Mouse (Mus musculus) CH12F3 (cell line): ENCODE measurements around the gene Cbll1.
"Not testable (repeated sequence)": the region's sequence is repeated elsewhere in the genome, so short reads cannot be mapped to it uniquely, and the experiment has no call there.

Experiments used
- in situ Hi-C: fragments of 300-500 bp; cut with MboI; formaldehyde crosslinking; loops from 2 replicates; pipeline ENCODE4 v1.14.3; 2020; ENCODE audit warnings: low sequenced_read_pairs

The Cbll1 gene

DNA sequence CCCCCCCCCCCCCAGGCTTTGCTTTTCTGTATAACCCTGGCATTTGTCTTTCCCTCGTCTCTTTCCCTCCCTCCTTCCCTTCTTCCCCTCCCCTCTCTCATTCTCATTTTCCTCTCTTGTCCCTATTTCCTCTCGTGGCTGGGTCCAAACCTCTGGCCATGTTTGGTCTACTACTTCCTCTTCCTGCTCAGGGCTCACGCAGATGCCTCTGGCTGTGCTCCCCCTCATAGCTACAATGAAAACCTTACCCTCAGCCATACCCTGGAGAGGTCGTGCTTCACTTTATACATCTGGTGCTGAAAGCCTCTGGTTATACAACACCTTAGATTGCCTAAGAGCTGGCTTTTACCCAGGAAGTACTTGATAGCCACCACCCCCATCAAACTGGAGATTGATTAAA is 1.9 kb upstream of the Cbll1 start:
- in situ Hi-C loops, result loop anchor here (25.0 kb wide), 1 partner anchor 411 kb away; no protein-coding TSS in a partner anchor

DNA sequence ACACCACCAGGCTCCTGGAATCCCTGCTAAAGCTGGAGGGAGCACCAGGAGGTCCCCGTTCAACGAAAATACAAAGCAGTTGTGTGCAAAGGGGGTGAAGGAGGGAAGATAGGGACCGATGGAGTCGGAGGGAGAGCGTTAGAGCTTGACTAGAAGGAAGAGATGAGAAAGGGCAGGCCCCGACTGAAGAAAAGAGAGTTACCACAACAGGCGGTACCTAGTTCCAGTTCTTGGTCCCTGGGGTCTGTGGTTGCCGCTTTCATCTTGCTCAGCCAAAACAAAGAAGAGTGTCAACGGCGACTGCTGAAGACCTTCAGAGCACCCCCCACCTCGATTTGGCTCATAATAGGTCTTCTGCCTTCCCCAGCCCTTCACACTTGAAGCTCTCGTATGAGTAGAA is 780 bp upstream of the Cbll1 start:
- in situ Hi-C loops, result loop anchor here (25.0 kb wide), 1 partner anchor 412 kb away; no protein-coding TSS in a partner anchor

- in situ Hi-C loops, result no loop called here
Measured at GRCm38 (mm10) chr12:31498936-31499313, 491 bp downstream of the Cbll1 start.

DNA sequence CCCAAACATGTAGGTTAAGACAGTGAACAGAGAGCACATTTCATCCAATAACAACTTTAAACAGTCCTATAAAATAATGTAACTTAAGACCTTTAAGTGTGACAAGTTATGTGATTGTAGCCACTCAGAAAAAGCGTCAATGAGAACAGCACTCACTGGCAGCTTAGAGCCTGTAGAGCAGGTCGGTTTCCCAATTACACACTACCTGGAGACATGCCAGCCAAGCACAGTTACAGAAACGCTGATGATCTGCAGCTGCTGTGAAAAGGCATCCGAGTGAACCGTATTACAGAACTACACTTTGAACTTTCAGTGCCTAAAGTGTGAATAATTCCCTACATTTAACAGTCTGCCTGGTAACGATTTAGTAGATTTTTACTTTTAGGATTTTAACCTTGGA is 13.0 kb downstream of the Cbll1 start:
- in situ Hi-C loops, result no loop called here

- in situ Hi-C loops, result not testable (repeated sequence)
Measured at GRCm38 (mm10) chr12:31478182-31478581, 21.2 kb downstream of the Cbll1 start.

GRCm38 (mm10) chr12:31462615-31463014 is 36.8 kb downstream of the Cbll1 start:
- in situ Hi-C loops, result no loop called here

DNA sequence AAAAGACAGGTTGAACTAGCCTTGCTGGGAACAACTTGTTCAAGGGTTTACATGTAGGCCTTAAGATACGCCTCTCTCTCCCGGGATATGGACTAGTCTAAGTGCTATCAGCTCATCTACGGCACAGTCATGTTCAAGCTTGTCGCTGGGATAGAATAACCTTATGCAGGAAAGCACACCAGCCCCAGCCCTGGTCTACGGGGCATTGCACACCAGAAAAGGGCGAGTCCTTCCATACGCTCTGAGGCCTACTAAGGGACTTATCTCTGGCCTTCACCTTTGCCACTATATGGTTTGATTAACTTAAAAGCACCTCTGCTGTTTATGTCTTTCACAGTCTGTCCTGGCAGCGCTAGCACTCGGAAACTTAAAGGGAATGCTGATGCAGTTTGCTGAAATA is 38.0 kb downstream of the Cbll1 start:
- in situ Hi-C loops, result no loop called here

DNA sequence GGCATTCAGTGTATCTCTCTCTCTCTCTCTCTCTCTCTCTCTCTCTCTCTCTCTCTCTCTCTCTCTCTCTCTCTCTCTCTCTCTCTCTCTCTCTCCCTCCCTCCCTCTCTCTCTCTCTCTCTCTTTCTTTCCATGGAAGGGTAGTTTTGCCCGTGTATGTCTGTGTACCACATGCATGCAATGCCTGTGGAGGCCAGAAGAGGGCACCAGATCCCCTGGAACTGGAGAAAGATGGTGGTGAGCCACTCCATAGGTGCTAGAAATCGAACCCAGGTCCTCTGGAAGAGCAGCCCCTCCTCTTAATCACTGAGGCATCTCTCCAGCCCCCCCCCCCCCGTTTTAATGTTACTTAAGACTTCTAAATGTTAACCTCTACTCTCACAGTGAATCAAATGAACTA is 39.1 kb downstream of the Cbll1 start:
- in situ Hi-C loops, result not testable (repeated sequence)

DNA sequence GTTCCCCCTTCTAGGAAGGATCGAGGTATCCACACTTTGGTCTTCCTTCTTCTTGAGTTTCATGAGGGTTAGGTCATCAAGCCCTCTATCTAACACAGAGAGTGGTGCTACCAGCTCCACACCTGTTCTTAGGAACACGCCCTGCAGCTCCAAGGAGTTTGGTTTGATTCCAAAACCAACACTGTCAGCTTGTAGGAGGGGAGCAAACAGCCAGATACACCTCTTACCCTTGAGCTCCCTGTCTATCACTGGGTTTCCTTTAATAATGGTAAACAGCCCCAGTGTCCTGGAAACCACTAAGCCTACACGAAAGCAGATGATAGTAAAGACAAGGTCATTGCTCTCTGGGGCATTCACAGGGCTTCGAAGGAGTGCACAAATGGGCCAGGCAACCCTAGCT is 40.9 kb downstream of the Cbll1 start:
- in situ Hi-C loops, result no loop called here

DNA sequence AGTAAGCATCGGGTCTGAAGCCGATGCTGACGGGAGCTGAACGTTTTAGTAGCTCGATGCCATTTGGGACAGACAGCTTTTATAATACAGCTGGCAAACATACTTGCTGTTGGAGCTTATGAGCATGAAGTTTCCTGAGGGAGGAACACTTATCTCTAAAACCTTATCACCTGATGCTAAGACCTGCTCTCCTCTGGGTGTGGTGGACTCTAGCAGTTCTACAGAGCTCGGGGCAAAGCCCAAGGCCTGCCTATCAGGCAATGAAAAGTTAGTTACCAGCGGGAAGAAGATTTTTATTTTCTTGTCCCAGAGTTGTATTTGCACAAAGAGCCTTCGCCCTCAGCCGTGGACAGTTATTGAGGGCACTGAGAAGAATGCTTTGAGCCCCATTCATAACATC is 43.1 kb downstream of the Cbll1 start:
- in situ Hi-C loops, result no loop called here

DNA sequence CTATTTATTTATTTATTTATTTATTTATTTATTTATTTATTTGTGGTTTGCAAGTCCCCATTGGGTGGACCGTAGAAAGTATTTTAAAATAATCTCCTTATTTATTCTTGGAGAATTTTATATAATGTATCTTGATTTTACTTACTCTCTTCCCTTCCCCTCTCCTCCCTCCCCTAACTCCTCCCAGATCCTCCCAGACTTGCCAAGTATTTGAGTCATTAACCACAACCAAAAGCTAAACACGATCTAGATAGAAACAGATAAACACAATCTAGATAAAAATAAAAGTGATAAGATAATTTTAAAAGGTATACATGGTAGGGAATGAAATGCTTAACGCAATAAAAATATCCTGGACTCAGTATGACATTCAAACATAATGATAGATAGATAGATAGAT is 50.1 kb downstream of the Cbll1 start:
- in situ Hi-C loops, result no loop called here

GRCm38 (mm10) chr12:31444827-31445226 is 54.6 kb downstream of the Cbll1 start:
- in situ Hi-C loops, result no loop called here

DNA sequence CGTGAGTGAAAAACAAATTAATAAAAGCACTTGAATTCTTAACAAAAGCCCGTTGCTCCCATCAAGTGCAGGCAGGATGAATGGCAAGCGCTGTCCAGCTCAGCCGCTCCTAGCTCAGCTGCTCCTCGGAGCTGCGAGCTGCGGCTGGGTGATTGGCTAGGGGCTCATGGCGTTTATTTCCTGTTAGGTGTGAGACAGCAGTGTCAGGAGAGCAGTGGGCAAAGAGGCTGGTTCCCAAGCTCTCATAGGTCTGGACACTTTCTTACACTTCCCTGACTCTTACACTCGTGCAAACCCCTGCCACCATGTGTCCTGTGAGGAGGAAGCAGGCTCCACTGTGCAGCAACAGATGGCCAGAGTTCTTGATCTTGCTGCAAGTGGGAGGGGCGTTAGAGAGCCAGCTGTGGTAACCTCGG is 55.3 kb downstream of the Cbll1 start:
- in situ Hi-C loops, result no loop called here

DNA sequence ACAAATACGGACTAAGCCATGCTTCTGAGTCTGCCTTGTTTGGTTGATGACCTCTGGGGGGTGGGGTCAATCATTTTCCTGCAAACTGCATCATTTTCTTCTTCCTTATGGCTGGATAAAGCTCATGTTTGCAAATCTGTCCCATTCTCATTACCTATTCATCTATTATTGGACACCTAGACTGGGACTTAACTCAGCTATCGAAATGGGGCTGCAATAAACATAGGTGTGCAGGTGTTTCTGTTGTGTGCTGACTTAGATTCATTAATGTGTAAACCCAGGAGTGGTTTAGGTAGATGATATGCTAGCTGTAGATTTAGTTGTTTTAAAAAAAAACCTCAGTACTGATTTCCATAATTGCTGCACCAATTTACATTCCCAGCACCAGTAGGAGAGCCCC is 59.8 kb downstream of the Cbll1 start:
- in situ Hi-C loops, result no loop called here

GRCm38 (mm10) chr12:31437791-31438190 is 61.6 kb downstream of the Cbll1 start:
- in situ Hi-C loops, result no loop called here
